Mouse (Mus musculus): ENCODE measurements around the gene Rpl22l1. TPM values are rescaled to one million over a fixed set of nuclear protein-coding genes. Genes with fewer than 3 reads are reported as not detected.
"Not testable (repeated sequence)": the region's sequence is repeated elsewhere in the genome, so short reads cannot be mapped to it uniquely, and the experiment has no call there.

Gene Rpl22l1
- total RNA-seq, 2 experiments from 2014 or later: 131 to 140 TPM

DNA sequence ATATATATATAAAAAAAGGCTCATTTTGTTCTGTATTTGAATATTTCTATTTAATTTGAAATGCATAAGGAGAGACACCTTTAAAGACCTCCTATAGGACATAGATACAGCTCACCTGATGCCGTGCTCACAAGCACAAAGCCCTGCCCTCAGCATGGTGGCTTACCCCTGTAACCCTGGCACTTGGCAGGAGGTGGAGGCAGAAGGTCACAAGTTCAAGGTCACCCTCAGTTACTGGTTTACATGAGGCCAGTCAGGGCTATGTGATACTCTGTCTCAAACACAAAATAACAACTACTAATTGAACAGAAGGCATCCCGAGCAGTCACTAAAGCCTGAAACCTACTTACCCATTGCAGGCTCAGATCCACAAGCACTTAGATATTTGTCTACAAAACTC is 24.2 kb downstream of the Rpl22l1 start:
- intact Hi-C loops (cut with DNase I): no loop called here
- no peak for DNase-seq

- intact Hi-C loops (cut with DNase I): no loop called here
- no peak for DNase-seq
Measured at GRCm38 (mm10) chr3:28836796-28837371, 31.6 kb downstream of the Rpl22l1 start.

GRCm38 (mm10) chr3:28841886-28842649 is 36.8 kb downstream of the Rpl22l1 start:
- intact Hi-C loops (cut with DNase I): no loop called here
- no peak for DNase-seq

- intact Hi-C loops (cut with DNase I): no loop called here
- DNase-seq: no peak
Measured at GRCm38 (mm10) chr3:28843231-28843630, 38.0 kb downstream of the Rpl22l1 start.

GRCm38 (mm10) chr3:28847115-28847514 is 41.9 kb downstream of the Rpl22l1 start:
- no peak for DNase-seq
- intact Hi-C loops (cut with DNase I): no loop called here

- DNase-seq; intact Hi-C loops (cut with DNase I): not testable (repeated sequence)
Measured at GRCm38 (mm10) chr3:28852174-28852573, 46.9 kb downstream of the Rpl22l1 start.

Other genes with a start within 250 kb of the Rpl22l1 start
- under 1 TPM in 1 of 2 experiments, not detected in 1; 0.10 TPM for gene Slc2a2, start 107.5 kb upstream of the Rpl22l1 start, total RNA-seq (2021)
- gene Eif5a2, start 24.2 kb upstream of the Rpl22l1 start, total RNA-seq (2021): 1 to 10 TPM; 4.0 to 4.3 TPM
- gene Gm1527, start 87.2 kb downstream of the Rpl22l1 start, total RNA-seq (2021): not detected

Measured in heart, postnatal 10 days (tissue).